In the genomic region with DNA sequence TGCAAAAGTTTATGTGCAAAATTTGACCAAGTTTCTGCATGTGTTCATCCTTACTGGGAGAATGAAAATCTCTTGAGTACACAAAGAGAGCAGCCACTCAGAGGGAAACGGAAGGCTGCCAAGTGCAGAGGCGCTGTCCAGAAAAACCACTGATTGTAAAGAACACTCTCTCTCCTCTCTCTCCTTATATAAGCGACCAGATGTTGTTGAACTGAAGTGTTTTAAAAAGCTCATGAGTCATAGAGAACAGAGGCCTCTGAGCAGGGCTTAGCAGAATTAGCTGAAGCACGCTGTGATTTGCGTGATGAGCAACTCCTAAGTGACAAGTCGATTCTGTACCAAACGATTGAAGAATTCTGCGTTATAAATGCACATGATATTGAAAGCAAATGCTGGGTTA, we compare ENCODE assay signal across 9 mouse cellular contexts.
DNase-seq lines count a peak whose midpoint lies in the region; ATAC-seq and TF ChIP-seq lines count a peak whose summit lies in the region.
"Had no signal": no experiment of that assay in that cellular context is flagged by ENCODE, and none has a peak within 500 bp of the region (broad histone marks: within the 10 kb centered on the region; RNA-seq: fewer than 3 reads in every experiment).

No protein-coding gene starts in this region.

- H3K4me1 ChIP-seq in hindbrain, postnatal 0 days (ENCODE audit: insufficient read depth, low read length), result 0 out of 2 replicates have a peak, but pooled peaks cover 3% of the 10 kb centered on the region
- peaks cover 5% of the 10 kb centered on the region for H3K4me1 ChIP-seq in hindbrain, embryonic 13.5 days (replicated peaks)
- H3K4me1 ChIP-seq in stomach, embryonic 14.5 days (ENCODE audit: control insufficient read depth, insufficient read depth, low read length), result 0 out of 2 replicates have a peak, but pooled peaks cover 7% of the 10 kb centered on the region

- intact Hi-C loops in left cerebral cortex, postnatal 4 days (cut with DNase I), result no loop called here

- no peaks in the 10 kb centered on the region; the same call in 1 of the 2 replicates for H3K9me3 ChIP-seq in hindbrain, postnatal 0 days (ENCODE audit: low read length)
- H3K9me3 ChIP-seq in hindbrain, embryonic 13.5 days, result no peaks in the 10 kb centered on the region
- H3K9me3 ChIP-seq in stomach, embryonic 14.5 days (ENCODE audit: control insufficient read depth, low read depth, low read length), result no peaks in the 10 kb centered on the region
- H3K9me3 ChIP-seq: G1E had no signal

- peak overlapping the region; percentile 43; the same call in 1 of the 2 replicates for H3K27ac ChIP-seq in hindbrain, postnatal 0 days
- H3K27ac ChIP-seq in hindbrain, embryonic 13.5 days, result no peak overlapping the region
- no peak overlapping the region for H3K27ac ChIP-seq in stomach, embryonic 14.5 days (ENCODE audit: low read length)

- no peak for TF ChIP-seq CTCF in hindbrain, postnatal 0 days (IDR thresholded peaks at IDR 0.05; ENCODE audit: low read depth)
- TF ChIP-seq CTCF in brain, embryonic 14.5 days (IDR thresholded peaks at IDR 0.05; ENCODE audit: borderline replicate concordance, extremely low read depth, insufficient read depth, insufficient read length), result no peak

- H3K4me2 ChIP-seq in hindbrain, postnatal 0 days (ENCODE audit: low read depth, low read length), result no peak overlapping the region
- H3K4me2 ChIP-seq in hindbrain, embryonic 13.5 days, result no peak overlapping the region
- no peak overlapping the region for H3K4me2 ChIP-seq in stomach, embryonic 14.5 days (replicated peaks; ENCODE audit: low read depth, low read length)

- no peaks in the 10 kb centered on the region for H3K36me3 ChIP-seq in hindbrain, postnatal 0 days (ENCODE audit: insufficient read depth, low read length)
- no peaks in the 10 kb centered on the region for H3K36me3 ChIP-seq in hindbrain, embryonic 13.5 days
- H3K36me3 ChIP-seq in stomach, embryonic 14.5 days (ENCODE audit: control insufficient read depth, insufficient read depth, low read length), result no peaks in the 10 kb centered on the region
- H3K36me3 ChIP-seq: G1E had no signal

- H3K4me3 ChIP-seq in hindbrain, postnatal 0 days (ENCODE audit: low read length), result no peak overlapping the region
- no peak overlapping the region for H3K4me3 ChIP-seq in hindbrain, embryonic 13.5 days
- H3K4me3 ChIP-seq in stomach, embryonic 14.5 days (ENCODE audit: low read depth, low read length), result no peak overlapping the region

- ATAC-seq in hindbrain, postnatal 0 days, result 0 out of 2 replicates have a peak, but pooled peaks have one; percentile 47
- ATAC-seq in hindbrain, embryonic 13.5 days (ENCODE audit: low FRiP score), result no peak
- ATAC-seq in stomach, embryonic 14.5 days (ENCODE audit: insufficient number of reproducible peaks, insufficient read depth, low FRiP score, low read depth), result peak; percentile 76; the same call in 1 of the 2 replicates

- peak; percentile 49 for DNase-seq in hindbrain, postnatal 0 days (ENCODE audit: low spot score)
- DNase-seq in brain, embryonic 14.5 days (ENCODE audit: low read depth), result peak; percentile 81
- DNase-seq in heart, adult 9 months (ENCODE audit: low spot score in 2 of 2), result peak; percentile 79 to 83
- DNase-seq in left cerebral cortex, postnatal 4 days, result peak; percentile 44
- no peak for DNase-seq in embryo, embryonic 10 days (ENCODE audit: low spot score)
- no peak for DNase-seq in cerebellum, adult 9-10 months

- no peak overlapping the region for H3K9ac ChIP-seq in hindbrain, postnatal 0 days (replicated peaks; ENCODE audit: low read length)
- H3K9ac ChIP-seq in hindbrain, embryonic 13.5 days, result no peak overlapping the region
- H3K9ac ChIP-seq in stomach, embryonic 14.5 days (replicated peaks; ENCODE audit: low read depth, low read length), result no peak overlapping the region

- H3K27me3 ChIP-seq in hindbrain, postnatal 0 days (ENCODE audit: insufficient read depth, low read length), result no peaks in the 10 kb centered on the region
- no peaks in the 10 kb centered on the region for H3K27me3 ChIP-seq in hindbrain, embryonic 13.5 days
- no peaks in the 10 kb centered on the region for H3K27me3 ChIP-seq in stomach, embryonic 14.5 days (ENCODE audit: control insufficient read depth, insufficient read depth, low read length)

- 36% methylated on average over 8 of the region's 8 CpGs for WGBS in hindbrain, postnatal 0 days
- WGBS in hindbrain, embryonic 13.5 days, result 62% methylated on average over 8 of the region's 8 CpGs
- WGBS in stomach, embryonic 14.5 days, result 30% methylated on average over 8 of the region's 8 CpGs

- TF ChIP-seq POLR2A in brain, embryonic 14.5 days (IDR thresholded peaks at IDR 0.05; ENCODE audit: borderline replicate concordance, extremely low read depth, insufficient read depth, insufficient read length, poor library complexity, severe bottlenecking), result no peak

Comparison
In these comparisons a context has a peak if more than half of its experiments do, and no peak if none do; other contexts are left out.
1. DNase-seq: peak in hindbrain, postnatal 0 days (single experiment), brain, embryonic 14.5 days (single experiment), heart, adult 9 months (2 of 2) and left cerebral cortex, postnatal 4 days (single experiment); none in embryo, embryonic 10 days (single experiment) and cerebellum, adult 9-10 months (single experiment).